18 mouse cellular contexts compared by ENCODE assay signal in the genomic region with DNA sequence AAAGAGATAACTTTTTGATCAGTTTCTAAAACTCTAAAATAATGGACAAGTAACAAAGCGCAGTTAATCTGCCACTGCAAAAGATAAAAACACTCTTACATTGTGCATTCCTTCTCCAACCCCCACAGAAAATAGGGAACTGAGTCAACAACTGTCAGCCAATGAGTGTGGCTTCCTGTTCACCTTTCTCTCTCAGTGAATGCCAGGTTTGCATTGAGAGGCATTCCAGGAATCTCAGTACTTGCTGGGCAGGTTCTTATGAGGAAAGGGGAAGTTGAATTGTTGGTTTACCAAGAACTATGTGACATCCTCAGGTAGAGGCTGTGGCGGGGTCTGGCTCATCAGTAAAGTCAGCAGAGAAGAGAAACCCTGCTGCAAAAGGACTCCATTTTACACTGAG. TPM values are rescaled to one million over a fixed set of nuclear protein-coding genes. Genes with fewer than 3 reads are reported as not detected.
DNase-seq lines count a peak whose midpoint lies in the region; ATAC-seq lines count a peak whose summit lies in the region.
"Had no signal": no experiment of that assay in that cellular context is flagged by ENCODE, and none has a peak within 500 bp of the region (broad histone marks: within the 10 kb centered on the region; RNA-seq: fewer than 3 reads in every experiment).

No protein-coding gene starts in this region.

- H3K9ac ChIP-seq in forebrain, embryonic 13.5 days: no peak overlapping the region
- H3K9ac ChIP-seq: embryonic facial prominence, embryonic 12.5 days; limb, embryonic 15.5 days; midbrain, embryonic 13.5 days had no signal

- WGBS in forebrain, embryonic 13.5 days: 90% methylated on average over 2 of the region's 2 CpGs

- peaks cover 44% of the 10 kb centered on the region for H3K36me3 ChIP-seq in forebrain, embryonic 13.5 days (ENCODE audit: poor library complexity, severe bottlenecking)

- H3K4me2 ChIP-seq in forebrain, embryonic 13.5 days: no peak overlapping the region
- H3K4me2 ChIP-seq: embryonic facial prominence, embryonic 12.5 days; heart, embryonic 11.5 days; limb, embryonic 15.5 days; midbrain, embryonic 13.5 days had no signal

- peaks cover 8% of the 10 kb centered on the region; the same call in 1 of the 2 replicates for H3K4me1 ChIP-seq in forebrain, embryonic 13.5 days
- H3K4me1 ChIP-seq: embryonic facial prominence, embryonic 12.5 days; limb, embryonic 15.5 days had no signal

- no peak overlapping the region for H3K27ac ChIP-seq in forebrain, embryonic 13.5 days
- H3K27ac ChIP-seq: embryonic facial prominence, embryonic 12.5 days; forebrain, embryonic 10.5 days; limb, embryonic 15.5 days; midbrain, embryonic 13.5 days had no signal

- ATAC-seq in inflammation-experienced regulatory T-cells, adult 6 months: peak; percentile 37
- no peak for ATAC-seq in forebrain, embryonic 13.5 days
- ATAC-seq in activated CD4-positive, CD25-positive, alpha-beta regulatory T cell, adult 4 months: no peak
- ATAC-seq in frontal cortex, adult (ENCODE audit: low TSS enrichment): no peak
- ATAC-seq: midbrain, embryonic 13.5 days; Patski had no signal

- no peaks in the 10 kb centered on the region for H3K9me3 ChIP-seq in forebrain, embryonic 13.5 days (replicated peaks)
- H3K9me3 ChIP-seq: embryonic facial prominence, embryonic 12.5 days; forebrain, embryonic 10.5 days; limb, embryonic 15.5 days; midbrain, embryonic 13.5 days had no signal

- H3K27me3 ChIP-seq in forebrain, embryonic 13.5 days: no peaks in the 10 kb centered on the region
- H3K27me3 ChIP-seq: embryonic facial prominence, embryonic 12.5 days; limb, embryonic 15.5 days; midbrain, embryonic 13.5 days; Patski had no signal

- peak; percentile 14 for DNase-seq in urinary bladder, postnatal 14 days (ENCODE audit: low spot score)
- no peak for DNase-seq in urinary bladder, postnatal 36 days (ENCODE audit: low spot score in 2 of 2)
- DNase-seq in lung, postnatal 25 days (ENCODE audit: low spot score): peak; percentile 67
- DNase-seq: adrenal gland, adult 2 months; cerebellum, adult 2 months; heart, postnatal 4 days; kidney, postnatal 4 days; thymus, postnatal 14 days had no signal

- H3K4me3 ChIP-seq in forebrain, embryonic 13.5 days: no peak overlapping the region
- H3K4me3 ChIP-seq: embryonic facial prominence, embryonic 12.5 days; forebrain, embryonic 10.5 days; limb, embryonic 15.5 days; midbrain, embryonic 13.5 days had no signal

RNA-seq across cellular contexts. Expression of a gene that starts 27.5 kb away (rescaled TPM):
- 1 to 10 TPM; 5.1 to 9.7 (median 6.2) TPM for polyA plus RNA-seq in inflammation-experienced regulatory T-cells, adult 6 months (2017; shearing (Covaris generic))
- 16.8 and 17.5 TPM in 2 replicates for polyA plus RNA-seq in forebrain, embryonic 13.5 days (2015; fragmentation: Nextera tagmentation; extraction: Ambion mirVana)
- polyA plus RNA-seq in activated CD4-positive, CD25-positive, alpha-beta regulatory T cell, adult 4 months (2017; shearing (Covaris generic)): 1 to 10 TPM; 4.8 to 6.4 TPM

RNA-seq across cellular contexts. Expression of a gene that starts 31.0 kb away (rescaled TPM):
- polyA plus RNA-seq in inflammation-experienced regulatory T-cells, adult 6 months (2017; shearing (Covaris generic)): 10 to 100 TPM; 45.4 to 74.4 (median 73.1) TPM
- polyA plus RNA-seq in forebrain, embryonic 13.5 days (2015; fragmentation: Nextera tagmentation; extraction: Ambion mirVana): 22.8 and 29.1 TPM in 2 replicates
- polyA plus RNA-seq in activated CD4-positive, CD25-positive, alpha-beta regulatory T cell, adult 4 months (2017; shearing (Covaris generic)): 10 to 100 TPM; 49.3 to 55.8 TPM

Comparison
In these comparisons a context has a peak if more than half of its experiments do, and no peak if none do; other contexts are left out.
1. DNase-seq: peak in urinary bladder, postnatal 14 days (single experiment) and lung, postnatal 25 days (single experiment); none in urinary bladder, postnatal 36 days (0 of 2).